Mouse (Mus musculus): Measurements from ENCODE around the gene Aagab. TPM values are rescaled to one million over a fixed set of nuclear protein-coding genes. Genes with fewer than 3 reads are reported as not detected.

Aagab gene
- total RNA-seq, 2 experiments from 2014 or later = 45.0 to 48.9 TPM

- no peak for DNase-seq (ENCODE audit: low spot score in 2 of 2)
These were observed 42.6 kb downstream of the Aagab start for GRCm38 (mm10) chr9:63645084-63645483.

GRCm38 (mm10) chr9:63647581-63648519 is 45.4 kb downstream of the Aagab start:
- no peak for DNase-seq (ENCODE audit: low spot score in 2 of 2)

- DNase-seq (ENCODE audit: low spot score in 2 of 2) = peak in 1 of 2 experiments; percentile 55
These were observed 46.1 kb downstream of the Aagab start for GRCm38 (mm10) chr9:63648520-63648918.

GRCm38 (mm10) chr9:63649841-63650545 is 47.5 kb downstream of the Aagab start:
- DNase-seq (ENCODE audit: low spot score in 2 of 2) = no peak

- DNase-seq (ENCODE audit: low spot score in 2 of 2) = no peak
These were observed 48.4 kb downstream of the Aagab start for GRCm38 (mm10) chr9:63650905-63651304.

- DNase-seq (ENCODE audit: low spot score in 2 of 2) = no peak
These were observed 49.1 kb downstream of the Aagab start for GRCm38 (mm10) chr9:63651594-63651993.

- DNase-seq (ENCODE audit: low spot score in 2 of 2) = no peak
These were observed 51.2 kb downstream of the Aagab start for GRCm38 (mm10) chr9:63653666-63654065.

- no peak for DNase-seq (ENCODE audit: low spot score in 2 of 2)
These were observed 52.1 kb downstream of the Aagab start for GRCm38 (mm10) chr9:63654575-63654974.

- no peak for DNase-seq (ENCODE audit: low spot score in 2 of 2)
These were observed 52.6 kb downstream of the Aagab start for GRCm38 (mm10) chr9:63655092-63655491.

GRCm38 (mm10) chr9:63657167-63657566 is 54.7 kb downstream of the Aagab start:
- DNase-seq (ENCODE audit: low spot score in 2 of 2) = no peak

- DNase-seq (ENCODE audit: low spot score in 2 of 2) = no peak
These were observed 56.0 kb downstream of the Aagab start for GRCm38 (mm10) chr9:63658436-63658835.

GRCm38 (mm10) chr9:63658970-63659371 is 56.5 kb downstream of the Aagab start:
- no peak for DNase-seq (ENCODE audit: low spot score in 2 of 2)

GRCm38 (mm10) chr9:63660061-63660460 is 57.6 kb downstream of the Aagab start:
- no peak for DNase-seq (ENCODE audit: low spot score in 2 of 2)

GRCm38 (mm10) chr9:63660691-63661090 is 58.2 kb downstream of the Aagab start:
- DNase-seq (ENCODE audit: low spot score in 2 of 2) = no peak

- no peak for DNase-seq (ENCODE audit: low spot score in 2 of 2)
These were observed 60.3 kb downstream of the Aagab start for GRCm38 (mm10) chr9:63662759-63663158.

- no peak for DNase-seq (ENCODE audit: low spot score in 2 of 2)
These were observed 60.8 kb downstream of the Aagab start for GRCm38 (mm10) chr9:63663222-63663621.

- no peak for DNase-seq (ENCODE audit: low spot score in 2 of 2)
These were observed 61.9 kb downstream of the Aagab start for GRCm38 (mm10) chr9:63664300-63664745.

- no peak for DNase-seq (ENCODE audit: low spot score in 2 of 2)
These were observed 62.6 kb downstream of the Aagab start for GRCm38 (mm10) chr9:63664792-63665646.

- DNase-seq (ENCODE audit: low spot score in 2 of 2) = no peak
These were observed 64.3 kb downstream of the Aagab start for GRCm38 (mm10) chr9:63666612-63667372.

- DNase-seq (ENCODE audit: low spot score in 2 of 2) = no peak
These were observed 64.9 kb downstream of the Aagab start for GRCm38 (mm10) chr9:63667373-63667724.

Measured in left cerebral cortex, adult 18-20 months (tissue).